Mouse (Mus musculus) Patski (cell line): ENCODE measurements around the gene Ahnak. TPM values are rescaled to one million over a fixed set of nuclear protein-coding genes. Genes with fewer than 3 reads are reported as not detected.
A peak's percentile ranks its signal among the peaks of the same experiment; 100 is the strongest.

Experiments
- ATAC-seq: fragments of 100-300 bp; one replicate; pipeline ENCODE4 v1.8.0; 2021
- CTCF ChIA-PET: fragments of 350-600 bp; sonication (Branson Sonifier 250); formaldehyde crosslinking; loops from one replicate; lab custom pipeline; 2022; ENCODE audit warnings: inconsistent platforms; lab: Charles Lee
- POLR2A ChIA-PET: fragments of 350-600 bp; sonication (Branson Sonifier 250); formaldehyde crosslinking; loops from one replicate; lab custom pipeline; 2022; ENCODE audit warnings: antibody characterized with exemption, inconsistent platforms; lab: Charles Lee
- DNase-seq: peaks from one replicate; pipeline ENCODE4 v3.0.0-alpha.2; 2011; ENCODE audit warnings: low read depth, low spot score
- H3K27me3 ChIP-seq: fragments of 371-371 bp; one replicate; pipeline ENCODE4 v1.5.1; 2021
- CTCF ChIP-seq: fragments of 100-300 bp; IDR thresholded peaks from one replicate; pipeline ENCODE4 v1.5.1; 2021
- in situ Hi-C: fragments of 300-500 bp; cut with MboI; formaldehyde crosslinking; loops from 3 replicates; pipeline ENCODE4 v1.11.1; 2018; ENCODE audit warnings: low pct_unique_long_range_greater_than_20kb, mixed read lengths
- polyA plus RNA-seq: library from polyadenylated mRNA; unstranded; gene quantifications from one replicate; pipeline ENCODE4 v1.2.3, GENCODE M21; 2021

Ahnak gene
- polyA plus RNA-seq, 1 experiment from 2014 or later, result 57.7 TPM

DNA sequence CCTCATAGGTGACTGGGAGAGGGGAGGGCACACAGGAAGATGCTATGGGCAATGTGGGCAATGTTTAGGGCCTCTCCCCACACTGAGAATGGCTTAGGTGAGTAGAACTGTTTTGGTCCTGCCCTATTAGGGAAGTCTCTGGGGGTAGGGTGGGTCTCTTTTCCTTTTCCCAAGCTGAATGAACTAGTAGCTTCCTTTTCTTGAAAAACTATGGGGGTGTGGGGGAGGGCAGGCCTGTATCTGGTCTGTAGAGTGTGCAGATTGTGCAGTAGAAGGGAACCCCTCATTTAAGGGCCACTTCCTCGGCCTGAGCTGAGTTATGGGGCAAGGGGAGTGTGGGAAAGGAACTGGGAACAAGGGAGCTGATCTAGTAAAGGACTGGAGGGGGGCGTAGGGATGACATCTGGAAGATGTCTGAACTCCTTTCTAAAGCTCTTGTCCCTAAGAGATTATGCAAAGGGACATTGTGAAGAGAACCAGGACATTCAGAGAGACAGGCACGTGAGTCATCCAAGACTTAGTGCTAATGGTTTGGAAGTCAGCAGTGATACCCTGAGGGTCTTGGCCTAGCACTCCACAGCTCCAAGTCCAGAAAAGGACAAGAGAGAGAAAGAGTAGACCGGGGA, 2.3 kb downstream of the Ahnak start:
- no peaks in the 10 kb centered on the region for H3K27me3 ChIP-seq
- CTCF ChIA-PET, result interaction anchor here (1.2 to 3.7 kb wide), 12 partner anchors 8 to 118 kb away, joined by 3 to 35 read pairs (median 7); no protein-coding TSS in a partner anchor
- in situ Hi-C loops, result loop anchor here (5.0 kb wide), 1 partner anchor 86 kb away; no protein-coding TSS in a partner anchor
- TF ChIP-seq CTCF, result no peak
- ATAC-seq (no peak), DNase-seq (no peak)
- POLR2A ChIA-PET, result interaction anchor here (0.9 to 4.6 kb wide), 7 partner anchors 8 to 117 kb away, joined by 3 to 19 read pairs (median 6); no protein-coding TSS in a partner anchor

DNA sequence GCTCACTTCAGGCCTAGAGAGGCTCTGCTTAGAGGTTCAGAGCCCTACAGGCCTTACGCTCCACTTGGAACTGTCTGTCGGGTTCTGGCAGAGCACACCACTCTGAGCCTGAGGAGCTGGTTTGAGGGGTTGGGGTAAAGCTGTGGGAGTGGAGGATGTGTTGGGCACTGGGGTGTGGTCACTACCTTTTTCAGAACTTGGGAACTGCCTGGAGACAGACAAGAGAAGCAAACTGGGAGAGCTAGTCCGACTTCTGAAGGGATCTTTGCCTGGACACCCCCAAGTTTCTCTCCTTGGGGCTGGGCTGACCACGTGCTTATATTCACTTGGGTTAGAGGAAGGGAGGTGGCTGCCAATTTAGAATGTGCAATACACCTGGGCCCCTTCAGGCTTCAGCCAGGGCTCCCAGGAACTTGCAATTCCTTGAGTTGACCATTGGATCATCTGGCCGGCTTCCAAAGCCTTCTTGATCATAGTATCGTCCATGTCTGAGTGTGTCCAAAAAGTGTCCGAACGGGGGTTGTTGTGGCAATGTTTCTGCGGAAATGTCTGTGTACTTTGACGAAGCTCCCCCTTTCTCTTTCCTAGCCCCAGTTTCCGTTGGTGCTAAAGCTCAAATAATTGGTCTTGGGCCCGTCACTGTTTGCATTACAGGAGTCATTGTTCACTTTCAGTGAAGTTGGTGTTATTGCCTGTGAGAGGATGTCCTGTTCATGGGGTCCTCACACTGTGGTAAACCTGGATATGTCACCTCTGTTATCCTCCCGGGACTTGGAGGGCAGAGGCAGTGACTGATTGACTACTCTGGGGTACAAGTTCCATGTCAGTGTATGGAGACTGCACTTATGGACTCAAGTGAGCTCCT, 3.0 kb downstream of the Ahnak start:
- no peak for ATAC-seq
- no peak for DNase-seq
- no peak for TF ChIP-seq CTCF
- in situ Hi-C loops, result loop anchor here (5.0 kb wide), 1 partner anchor 85 kb away; no protein-coding TSS in a partner anchor
- ChIA-PET POLR2A (interaction anchor here (0.6 to 4.6 kb wide), 9 partner anchors 8 to 116 kb away, joined by 3 to 19 read pairs (median 5); no protein-coding TSS in a partner anchor), CTCF (interaction anchor here (0.8 to 3.7 kb wide), 17 partner anchors 8 to 117 kb away, joined by 3 to 35 read pairs (median 4); no protein-coding TSS in a partner anchor)
- no peaks in the 10 kb centered on the region for H3K27me3 ChIP-seq

DNA sequence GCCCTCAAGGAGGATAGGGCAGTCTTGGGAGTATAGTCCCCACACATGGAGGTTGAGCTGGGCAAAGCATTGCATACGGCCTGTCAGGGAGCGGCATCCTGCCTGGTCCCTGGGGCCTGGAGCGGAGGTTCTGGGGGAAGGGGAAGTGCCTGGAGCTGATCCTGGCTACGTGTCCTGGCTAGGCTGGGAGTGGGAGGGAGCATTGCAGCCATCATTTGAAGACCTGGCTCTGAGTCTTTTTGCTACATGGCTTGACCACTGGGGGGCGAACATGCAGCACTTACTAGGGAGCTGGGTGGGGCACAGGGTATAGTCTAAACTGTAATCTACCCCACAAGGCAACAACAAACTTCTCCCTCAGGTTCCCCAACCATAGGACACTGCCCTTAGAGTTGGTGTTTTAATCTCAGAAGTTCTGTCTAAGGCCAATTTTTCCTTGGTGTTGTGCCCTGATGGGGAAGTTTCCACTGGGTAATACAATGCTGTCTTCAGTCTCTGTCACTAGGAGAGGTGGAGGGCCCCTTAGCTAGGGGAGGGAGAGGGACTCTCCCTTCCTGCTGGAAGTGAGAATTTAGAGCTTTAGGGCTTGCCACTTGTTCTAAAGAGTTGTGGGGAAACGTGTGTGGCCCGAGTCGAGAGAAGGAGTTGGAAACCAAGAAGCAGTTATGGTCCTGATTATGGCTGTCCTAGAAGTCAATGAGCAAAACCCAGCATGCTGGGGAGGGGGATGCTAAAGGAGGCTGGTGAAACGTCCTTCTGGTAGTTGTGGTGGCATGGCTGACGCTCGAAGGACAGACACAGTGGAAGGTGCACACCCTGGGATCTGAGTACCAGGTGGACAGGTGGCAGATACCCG, 3.9 kb downstream of the Ahnak start:
- in situ Hi-C loops, result loop anchor here (5.0 kb wide), 1 partner anchor 84 kb away; no protein-coding TSS in a partner anchor
- POLR2A ChIA-PET, result interaction anchor here (0.7 to 4.6 kb wide), 8 partner anchors 9 to 116 kb away, joined by 3 to 19 read pairs (median 5); no protein-coding TSS in a partner anchor
- CTCF ChIA-PET, result interaction anchor here (0.8 to 3.7 kb wide), 16 partner anchors 9 to 116 kb away, joined by 3 to 35 read pairs (median 5); no protein-coding TSS in a partner anchor
- TF ChIP-seq CTCF, result no peak
- DNase-seq (no peak), ATAC-seq (peak; percentile 18)
- no peaks in the 10 kb centered on the region for H3K27me3 ChIP-seq

DNA sequence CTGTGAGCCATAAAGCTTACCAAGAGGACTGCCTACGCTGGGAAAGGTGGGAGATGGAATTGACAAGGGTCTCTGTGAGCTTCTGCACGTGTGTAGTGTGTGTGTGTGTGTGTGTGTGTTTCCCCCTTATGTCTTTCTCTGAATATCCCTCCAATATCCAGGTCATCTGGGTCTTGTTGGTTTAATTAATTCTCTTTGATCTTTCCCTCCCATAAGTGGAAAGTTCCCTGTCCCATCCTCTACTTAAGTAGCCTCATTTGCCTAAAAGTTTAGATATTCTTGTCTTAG, 4.5 kb downstream of the Ahnak start:
- ChIA-PET POLR2A (interaction anchor here (1.0 to 4.6 kb wide), 3 partner anchors 10 to 84 kb away, joined by 3 to 19 read pairs (median 10); no protein-coding TSS in a partner anchor), CTCF (interaction anchor here (0.9 to 3.7 kb wide), 6 partner anchors 10 to 116 kb away, joined by 3 to 35 read pairs (median 15); no protein-coding TSS in a partner anchor)
- no peak for ATAC-seq
- in situ Hi-C loops, result loop anchor here (5.0 kb wide), 1 partner anchor 84 kb away; no protein-coding TSS in a partner anchor
- no peak for TF ChIP-seq CTCF
- H3K27me3 ChIP-seq, result no peaks in the 10 kb centered on the region
- no peak for DNase-seq

DNA sequence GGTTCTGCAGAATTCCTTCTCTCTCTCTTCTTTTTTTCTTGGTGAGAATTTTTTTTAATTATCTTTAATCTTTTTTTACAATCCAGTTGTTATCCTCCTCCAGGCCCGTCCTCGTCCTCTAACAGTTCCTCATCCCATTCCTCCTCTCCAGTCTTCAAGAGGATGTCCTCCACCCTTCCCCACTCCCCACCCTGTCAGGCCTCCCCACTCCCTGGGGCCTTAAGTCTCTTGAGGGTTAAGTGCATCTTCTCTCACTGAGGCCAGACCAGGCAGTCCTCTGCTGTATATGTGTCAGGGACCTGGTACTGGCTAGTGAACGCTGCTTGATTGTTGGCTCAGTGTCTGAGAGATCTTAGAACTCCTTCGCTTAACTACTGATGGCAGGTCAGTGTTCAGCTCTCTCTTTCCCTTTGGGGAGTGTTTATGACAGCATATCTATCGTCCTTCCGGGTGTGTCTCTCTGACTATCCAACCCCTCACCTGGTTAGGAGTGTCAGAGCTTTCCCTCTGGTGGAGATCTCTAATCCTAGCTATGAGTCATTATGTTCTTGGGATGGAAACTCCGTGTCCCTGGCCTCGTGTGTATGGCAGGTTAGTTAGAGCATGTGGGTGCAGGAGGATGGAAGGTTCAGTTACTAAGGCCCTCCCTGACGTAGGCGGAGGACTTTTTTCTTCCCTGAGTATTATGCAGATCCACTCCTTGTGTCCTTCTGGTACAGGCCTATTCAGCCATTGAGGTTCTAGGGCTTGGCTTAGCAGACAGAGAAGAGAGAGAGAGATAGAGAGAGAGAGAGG, 5.9 kb downstream of the Ahnak start:
- no peak for TF ChIP-seq CTCF
- ATAC-seq, result no peak
- in situ Hi-C loops, result loop anchor here (5.0 kb wide), 1 partner anchor 82 kb away; no protein-coding TSS in a partner anchor
- POLR2A ChIA-PET, result no interaction called here
- DNase-seq, result no peak
- no peaks in the 10 kb centered on the region for H3K27me3 ChIP-seq
- CTCF ChIA-PET, result interaction anchor here (0.9 to 5.6 kb wide), 4 partner anchors 21 to 117 kb away, joined by 3 to 30 read pairs (median 4); no protein-coding TSS in a partner anchor

DNA sequence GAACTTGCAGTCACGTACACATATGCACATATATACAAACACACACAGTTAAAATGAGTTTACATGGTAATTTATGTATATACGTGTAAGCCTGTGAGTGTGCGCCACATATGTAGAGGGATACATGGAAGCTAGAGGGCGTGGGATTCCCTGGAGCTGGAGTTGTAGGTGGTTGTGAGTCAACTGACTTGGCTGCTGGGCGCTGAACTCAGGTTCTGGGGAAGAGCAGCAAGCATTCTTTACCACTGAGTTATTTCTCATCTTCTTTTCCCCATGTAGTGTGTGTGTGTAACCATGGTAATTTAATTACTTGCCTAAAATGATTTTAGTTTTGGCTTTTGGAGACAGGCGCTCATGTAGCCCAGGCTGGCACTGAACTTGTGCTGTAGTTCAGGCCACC, 7.5 kb downstream of the Ahnak start:
- DNase-seq (no peak), ATAC-seq (no peak)
- no peaks in the 10 kb centered on the region for H3K27me3 ChIP-seq
- TF ChIP-seq CTCF, result no peak
- POLR2A ChIA-PET, result no interaction called here
- in situ Hi-C loops, result no loop called here
- CTCF ChIA-PET, result interaction anchor here (0.8 to 5.6 kb wide), 7 partner anchors 20 to 116 kb away, joined by 3 to 30 read pairs (median 4); no protein-coding TSS in a partner anchor

DNA sequence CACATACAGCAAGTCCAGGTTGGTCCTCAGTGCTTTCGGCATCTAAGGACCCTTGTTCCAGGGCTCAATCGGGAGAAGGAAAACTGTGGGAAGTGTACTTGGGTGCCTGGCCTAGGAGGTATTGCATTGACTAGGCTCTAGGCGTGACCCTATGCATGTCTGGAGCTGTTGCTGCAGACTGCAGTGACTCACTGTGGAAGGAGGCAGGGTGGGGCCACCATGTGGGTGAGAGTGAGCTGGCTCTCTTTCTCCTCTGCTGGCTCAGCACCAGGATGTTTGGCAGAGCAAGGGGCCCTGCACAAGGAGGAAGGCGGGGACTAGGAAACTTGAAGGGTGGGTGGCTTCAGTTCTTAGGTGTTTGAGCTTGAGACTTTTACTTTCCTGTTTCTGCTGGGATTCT, 8.5 kb downstream of the Ahnak start:
- ATAC-seq, result peak; percentile 93
- ChIA-PET CTCF (interaction anchor here (0.8 to 5.6 kb wide), 5 partner anchors 25 to 85 kb away, joined by 3 to 30 read pairs (median 3); no protein-coding TSS in a partner anchor), POLR2A (interaction anchor here (1.0 to 1.5 kb wide), 2 partner anchors 55 to 76 kb away, joined by 3 to 7 read pairs; no protein-coding TSS in a partner anchor)
- no peaks in the 10 kb centered on the region for H3K27me3 ChIP-seq
- in situ Hi-C loops, result no loop called here
- TF ChIP-seq CTCF, result no peak
- no peak for DNase-seq

DNA sequence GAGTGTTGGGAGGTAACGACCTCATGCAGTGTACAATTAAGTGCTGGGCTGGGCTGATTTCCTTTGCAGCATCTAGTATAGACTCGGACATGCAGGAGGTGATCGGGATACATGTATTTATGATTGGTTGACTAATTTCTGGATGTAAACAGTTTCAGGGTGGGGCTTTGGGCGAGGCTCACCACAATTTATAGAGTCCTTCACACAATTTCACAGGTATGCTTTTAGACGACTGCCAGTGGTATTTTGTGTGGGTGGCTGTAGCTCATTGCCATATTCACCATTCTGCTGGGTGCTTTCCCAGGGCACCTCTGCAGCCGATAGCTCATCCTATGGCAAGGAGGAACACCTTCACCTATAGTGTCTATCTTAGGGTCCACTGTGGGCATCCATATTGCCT, 9.5 kb downstream of the Ahnak start:
- no peaks in the 10 kb centered on the region for H3K27me3 ChIP-seq
- ChIA-PET CTCF (interaction anchor here (0.9 to 5.6 kb wide), 3 partner anchors 25 to 84 kb away, joined by 3 to 30 read pairs (median 7); no protein-coding TSS in a partner anchor), POLR2A (no interaction called here)
- ATAC-seq (no peak), DNase-seq (no peak)
- TF ChIP-seq CTCF, result no peak
- in situ Hi-C loops, result no loop called here
